Mouse (Mus musculus) testis, adult 10 weeks (tissue): Measurements from ENCODE around the gene Glce. TPM values are rescaled to one million over a fixed set of nuclear protein-coding genes. Genes with fewer than 3 reads are reported as not detected.

Experiments
- polyA plus RNA-seq: library from polyadenylated mRNA; stranded (reverse); fragments of 350-450 nt; fragmentation: Illumina TruSeq; extraction: RNeasy Lipid Tissue Mini Kit (QIAGEN cat#74804); gene quantifications from one replicate; pipeline ENCODE4 v1.2.3, GENCODE M21; 2014; ENCODE audit warnings: low read depth, low replicate concordance

Gene Glce
- polyA plus RNA-seq: 18.6 TPM

GRCm38 (mm10) chr9:62122508-62123215, at the start of gene Glce:
Gene Glce, minus strand, starts transcription at chr9:62122655.

GRCm38 (mm10) chr9:62026600-62026999, 95.9 kb downstream of the Glce start, which contains the start of gene Paqr5:
Gene Paqr5, minus strand, starts transcription at chr9:62026856.

Other genes starting within 250 kb of the Glce start
- gene Rplp1, start 208.1 kb downstream of the Glce start, polyA plus RNA-seq: 17.2 TPM
- 83.1 TPM for gene Kif23, start 175.9 kb downstream of the Glce start, polyA plus RNA-seq
- gene Paqr5, start 95.8 kb downstream of the Glce start, polyA plus RNA-seq: 14.9 TPM
- 140 TPM for gene Spesp1, start 159.6 kb upstream of the Glce start, polyA plus RNA-seq
- 75.1 TPM for gene Anp32a, start 218.6 kb upstream of the Glce start, polyA plus RNA-seq